In genomic region chr5:118167561-118167995, GRCm38 (mm10) we compare ENCODE assay signal across 11 mouse cellular contexts. TPM values are rescaled to one million over a fixed set of nuclear protein-coding genes. Genes with fewer than 3 reads are reported as not detected.
DNase-seq lines count a peak whose midpoint lies in the region.
"Had no signal": no experiment of that assay in that cellular context is flagged by ENCODE, and none has a peak within 500 bp of the region (broad histone marks: within the 10 kb centered on the region; RNA-seq: fewer than 3 reads in every experiment).

No protein-coding gene starts in this region.

- peak; percentile 14 for DNase-seq in adrenal gland, adult 2 months
- no peak for DNase-seq in adrenal gland, postnatal 4 days (ENCODE audit: low spot score in 2 of 2)
- peak; percentile 79 for DNase-seq in heart, adult 11 months
- DNase-seq in heart, adult 9 months (ENCODE audit: low spot score in 2 of 2), result no peak
- peak; percentile 48 to 77 for DNase-seq in kidney, postnatal 25 days
- DNase-seq in kidney, postnatal 14 days, result no peak
- DNase-seq in right cerebral cortex, postnatal 10 days (ENCODE audit: low spot score in 2 of 2), result peak; percentile 77
- DNase-seq in right cerebral cortex, postnatal 4 days, result no peak
- DNase-seq: gastrocnemius, postnatal 25 days had no signal

RNA-seq across cellular contexts. Expression of gene Hrk, which starts 3.1 kb away (rescaled TPM):
- total RNA-seq in adrenal gland, adult 2 months (2021), result not detected
- not detected in 2 replicates for polyA plus RNA-seq in adrenal gland, adult 2 months (2012; rRNA removed)
- total RNA-seq in adrenal gland, postnatal 4 days (2021), result 1 to 10 TPM; 1.3 to 1.5 TPM
- total RNA-seq: megakaryocyte, adult 5-6 weeks had no signal
- polyA plus RNA-seq: heart, embryonic 11.5 days had no signal

RNA-seq across cellular contexts. Expression of gene Fbxw8, which starts 12.3 kb away (rescaled TPM):
- 10 to 100 TPM; 36.0 to 50.1 TPM for total RNA-seq in adrenal gland, adult 2 months (2021)
- 51.8 and 54.6 TPM in 2 replicates for polyA plus RNA-seq in adrenal gland, adult 2 months (2012; rRNA removed)
- 10 to 100 TPM; 53.7 to 62.5 TPM for total RNA-seq in adrenal gland, postnatal 4 days (2021)

Comparison
In these comparisons a context has a peak if more than half of its experiments do, and no peak if none do; other contexts are left out.
1. DNase-seq: peak in adrenal gland, adult 2 months (single experiment), heart, adult 11 months (single experiment), kidney, postnatal 25 days (2 of 2) and right cerebral cortex, postnatal 10 days (2 of 2); none in adrenal gland, postnatal 4 days (0 of 2), heart, adult 9 months (0 of 2), kidney, postnatal 14 days (single experiment) and right cerebral cortex, postnatal 4 days (single experiment).